Mouse (Mus musculus) left cerebral cortex, adult 6 months (tissue): ENCODE data around the gene 9930021J03Rik. TPM values are rescaled to one million over a fixed set of nuclear protein-coding genes. Genes with fewer than 3 reads are reported as not detected.

ENCODE experiments used
- long read RNA-seq, 2 experiments: library from polyadenylated mRNA; unstranded; transcript quantifications; one replicate each; pipeline ENCODE4 v2.0.0; 2019 to 2020
- polyA plus RNA-seq: library from polyadenylated mRNA; unstranded; fragments of <200 nt; fragmentation: Nextera tagmentation; gene quantifications from 2 replicates; pipeline ENCODE4 v1.2.3, GENCODE M21; 2021

The 9930021J03Rik gene
- 3.2 and 4.5 TPM in 2 replicates for polyA plus RNA-seq
- long read RNA-seq, experiment 1, partial matches to known transcripts, result 9 of 16 reads
- long read RNA-seq, experiment 1, other reads (novel, unspliced or antisense), result 7 of 16 reads
- long read RNA-seq, experiment 2, partial matches to known transcripts, result 5 of 25 reads
- long read RNA-seq, experiment 2, other reads (novel, unspliced or antisense), result 20 of 25 reads

DNA sequence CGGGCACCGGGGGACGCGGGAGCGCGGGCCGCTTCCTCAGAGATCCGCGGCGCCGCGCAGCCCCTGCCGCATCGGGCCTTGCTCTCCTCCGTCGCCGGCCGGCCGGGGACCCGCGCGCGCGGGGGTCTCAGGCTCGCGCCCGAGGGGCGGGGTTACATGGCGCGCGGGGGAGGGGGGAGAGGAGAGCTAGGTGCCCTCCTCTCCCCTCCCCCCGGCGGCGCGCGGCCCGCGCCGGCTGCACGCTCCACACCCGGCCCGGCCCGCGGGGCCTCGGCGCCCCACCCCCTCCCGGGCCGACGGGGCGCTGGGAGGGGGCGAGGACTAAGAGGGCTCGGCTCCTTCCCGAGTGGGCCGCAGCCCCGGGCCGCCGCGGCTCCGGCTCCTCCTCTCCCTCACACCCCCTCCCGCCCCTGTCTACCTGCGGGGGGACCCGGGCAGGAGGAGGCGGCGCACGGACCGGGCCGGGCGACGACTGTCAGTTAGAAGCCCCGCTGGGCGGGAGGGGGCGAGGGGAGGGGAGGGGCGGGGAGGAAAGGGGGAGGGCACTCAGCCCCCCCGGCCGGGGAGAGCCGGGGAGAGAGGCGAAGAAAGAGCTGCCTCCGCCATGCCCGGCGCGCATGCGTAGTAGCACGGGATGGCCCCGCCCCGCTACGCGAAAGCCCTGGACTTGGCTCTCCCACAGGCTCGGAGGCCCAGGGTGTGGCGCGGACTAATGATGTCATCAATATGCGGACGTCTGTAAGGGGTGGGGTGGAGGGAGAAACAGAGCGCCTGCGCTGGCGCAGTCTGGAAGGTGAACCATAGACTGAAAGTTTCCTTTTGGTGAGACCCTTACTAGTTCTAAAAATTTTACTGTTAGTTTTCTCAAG, at the start of gene 9930021J03Rik:
9930021J03Rik (minus strand) TSS at position 73 of the 869 bp plus-strand sequence.

DNA sequence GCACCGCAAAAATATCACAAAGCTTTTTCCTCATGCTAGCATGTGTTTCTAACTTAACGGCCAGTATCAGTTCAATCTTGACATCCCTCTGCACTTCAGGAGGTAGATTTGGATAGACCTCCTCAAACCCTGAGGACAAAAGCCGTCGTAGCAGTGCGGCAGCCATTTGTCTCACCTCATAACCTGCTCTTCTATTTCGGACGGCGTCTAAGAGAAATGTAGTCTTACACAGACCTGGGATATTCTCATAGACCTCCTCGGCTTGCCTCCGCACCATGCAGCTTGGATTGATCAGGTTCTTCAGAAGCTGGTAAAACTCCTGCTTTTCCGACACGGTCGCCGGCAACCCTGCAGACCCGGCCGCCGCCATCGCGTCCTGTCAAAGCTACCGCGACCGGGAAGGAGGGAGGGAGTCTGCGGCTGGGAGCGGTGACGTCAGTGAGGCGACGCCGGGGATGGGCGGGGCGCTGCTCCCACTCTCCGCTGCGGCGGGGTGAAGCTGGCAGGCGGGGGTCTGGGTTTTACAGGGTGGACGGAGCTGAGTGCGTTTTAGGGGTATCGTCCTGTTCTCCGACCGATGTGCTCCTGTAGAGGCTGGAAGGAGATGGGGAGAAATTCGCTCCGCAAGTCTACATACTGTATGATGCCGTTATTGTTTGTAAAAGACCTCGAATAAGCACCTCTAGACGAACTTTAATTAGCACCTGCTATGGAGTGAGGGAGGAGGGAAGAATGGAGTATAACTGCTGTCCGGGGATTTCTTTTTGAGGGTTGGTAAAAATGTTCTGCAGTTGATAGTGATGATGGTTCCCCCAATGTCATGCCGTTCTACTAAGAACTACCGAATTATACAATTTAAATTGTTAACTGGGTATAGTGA, 7.0 kb upstream of the 9930021J03Rik start, which contains the start of gene Ranbp6:
Ranbp6 (minus strand) TSS at position 394 of the 880 bp plus-strand sequence.

GRCm38 (mm10) chr19:29697245-29697874, 108.4 kb downstream of the 9930021J03Rik start, which contains the start of gene Mlana:
Gene Mlana (plus strand): TSS chr19:29697824.

Other genes starting within 250 kb of the 9930021J03Rik start
- gene Ermp1, start 157.6 kb downstream of the 9930021J03Rik start, polyA plus RNA-seq, result 9.4 and 11.0 TPM in 2 replicates
- gene Mlana, start 108.2 kb downstream of the 9930021J03Rik start, polyA plus RNA-seq, result not detected in 2 replicates
- gene Ranbp6, start 7.0 kb upstream of the 9930021J03Rik start, polyA plus RNA-seq, result 7.9 and 10.1 TPM in 2 replicates
- gene Il33, start 119.1 kb upstream of the 9930021J03Rik start, polyA plus RNA-seq, result 63.2 and 78.7 TPM in 2 replicates
- not detected in 2 replicates for gene Trpd52l3, start 197.8 kb upstream of the 9930021J03Rik start, polyA plus RNA-seq
- 7.6 and 13.9 TPM in 2 replicates for gene Uhrf2, start 224.5 kb upstream of the 9930021J03Rik start, polyA plus RNA-seq